Mouse (Mus musculus): ENCODE measurements around the gene Ahdc1. TPM values are rescaled to one million over a fixed set of nuclear protein-coding genes. Genes with fewer than 3 reads are reported as not detected.

Ahdc1 gene
- total RNA-seq, 2 experiments from 2014 or later: 88.6 to 96.3 TPM

- no peak for DNase-seq (ENCODE audit: low spot score in 2 of 2)
Measured at GRCm38 (mm10) chr4:133116756-133117470, 105.9 kb downstream of the Ahdc1 start.

GRCm38 (mm10) chr4:133117556-133118411 is 106.7 kb downstream of the Ahdc1 start:
- DNase-seq (ENCODE audit: low spot score in 2 of 2): peak in 1 of 2 experiments; percentile 63

- DNase-seq (ENCODE audit: low spot score in 2 of 2): no peak
Measured at GRCm38 (mm10) chr4:133118775-133119375, 107.8 kb downstream of the Ahdc1 start.

- DNase-seq (ENCODE audit: low spot score in 2 of 2): no peak
Measured at GRCm38 (mm10) chr4:133119579-133119978, 108.5 kb downstream of the Ahdc1 start.

- DNase-seq (ENCODE audit: low spot score in 2 of 2): no peak
Measured at GRCm38 (mm10) chr4:133120833-133121321, 109.8 kb downstream of the Ahdc1 start.

GRCm38 (mm10) chr4:133121416-133121815 is 110.4 kb downstream of the Ahdc1 start:
- DNase-seq (ENCODE audit: low spot score in 2 of 2): no peak

GRCm38 (mm10) chr4:133121974-133122637 is 111.0 kb downstream of the Ahdc1 start:
- no peak for DNase-seq (ENCODE audit: low spot score in 2 of 2)

GRCm38 (mm10) chr4:133127079-133127478 is 116.0 kb downstream of the Ahdc1 start:
- DNase-seq (ENCODE audit: low spot score in 2 of 2): no peak

Other genes starting within 250 kb of the Ahdc1 start
- gene Rpa2, start 242.9 kb upstream of the Ahdc1 start, total RNA-seq (2021): 10 to 100 TPM; 11.6 to 13.4 TPM
- under 1 TPM; 0.53 to 0.55 TPM for gene Themis2, start 214.9 kb upstream of the Ahdc1 start, total RNA-seq (2021)
- gene Ppp1r8, start 168.1 kb upstream of the Ahdc1 start, total RNA-seq (2021): 10 to 100 TPM; 44.1 to 44.9 TPM
- 100 to 1,000 TPM; 104 to 105 TPM for gene Stx12, start 126.8 kb upstream of the Ahdc1 start, total RNA-seq (2021)
- 10 to 100 TPM; 32.4 to 34.6 TPM for gene Fam76a, start 88.7 kb upstream of the Ahdc1 start, total RNA-seq (2021)
- not detected for gene Fgr, start 37.2 kb upstream of the Ahdc1 start, total RNA-seq (2021)
- 10 to 100 TPM; 37.4 to 45.0 TPM for gene Wasf2, start 119.2 kb downstream of the Ahdc1 start, total RNA-seq (2021)
- 1 to 10 TPM; 2.6 to 4.8 TPM for gene Cd164l2, start 200.9 kb downstream of the Ahdc1 start, total RNA-seq (2021)
- gene Gpr3, start 201.3 kb downstream of the Ahdc1 start, total RNA-seq (2021): 1 to 10 TPM; 8.2 to 9.2 TPM
- gene Map3k6, start 229.6 kb downstream of the Ahdc1 start, total RNA-seq (2021): 10 to 100 TPM in 1 of 2 experiments, 1 to 10 TPM in 1; 5.3 to 10.2 TPM